Mouse (Mus musculus) midbrain, embryonic 15.5 days (tissue): ENCODE results near the gene Ulk4. TPM values are rescaled to one million over a fixed set of nuclear protein-coding genes. Genes with fewer than 3 reads are reported as not detected.
A peak's percentile ranks its signal among the peaks of the same experiment; 100 is the strongest.

Source experiments
- ATAC-seq: fragments of 200-750 bp; cut with Nextera tagmentation; replicated peaks from 2 replicates; pipeline ENCODE4 v1.8.0; 2017; ENCODE audit warnings: moderate TSS enrichment
- H3K27ac ChIP-seq: fragments of 300-500 bp; sonication (generic); 2 replicates; pipeline ENCODE4 v1.5.1; 2015; ENCODE audit warnings: mild to moderate bottlenecking, inconsistent platforms
- H3K27me3 ChIP-seq: fragments of 300-500 bp; sonication (generic); replicated peaks from 2 replicates; pipeline ENCODE4 v1.6.1; 2015; ENCODE audit warnings: inconsistent platforms
- H3K36me3 ChIP-seq: fragments of 300-500 bp; sonication (generic); replicated peaks from 2 replicates; pipeline ENCODE4 v1.6.1; 2015; ENCODE audit warnings: inconsistent platforms
- H3K4me1 ChIP-seq: fragments of 300-500 bp; sonication (generic); 2 replicates; pipeline ENCODE4 v1.6.1; 2015; ENCODE audit warnings: inconsistent platforms
- H3K4me2 ChIP-seq: fragments of 300-500 bp; sonication (generic); 2 replicates; pipeline ENCODE4 v1.6.1; 2015; ENCODE audit warnings: inconsistent platforms, mild to moderate bottlenecking, moderate library complexity
- H3K4me3 ChIP-seq: fragments of 300-500 bp; sonication (generic); 2 replicates; pipeline ENCODE4 v1.5.1; 2015; ENCODE audit warnings: mild to moderate bottlenecking, inconsistent platforms
- H3K9ac ChIP-seq: fragments of 300-500 bp; sonication (generic); 2 replicates; pipeline ENCODE4 v1.6.1; 2015; ENCODE audit warnings: mild to moderate bottlenecking, inconsistent platforms
- H3K9me3 ChIP-seq: fragments of 300-500 bp; sonication (generic); 2 replicates; pipeline ENCODE4 v1.6.1; 2016; ENCODE audit warnings: inconsistent platforms
- WGBS: fragments of 180-500 bp; shearing (Covaris S2); methylation state at CpG from one replicate; pipeline ENCODE4 v1.1.7; 2015; ENCODE audit warnings: mixed read lengths; 5-methylcytosine and 5-hydroxymethylcytosine counted together
- polyA plus RNA-seq: library from polyadenylated mRNA; unstranded; fragments of >200 nt; fragmentation: Nextera tagmentation; extraction: Ambion mirVana; gene quantifications from 2 replicates; pipeline ENCODE4 v1.2.1, GENCODE M21; 2015

The Ulk4 gene
- polyA plus RNA-seq, 1 experiment from 2014 or later = 92.9 TPM

GRCm38 (mm10) chr9:121005961-121006360 lies 271.0 kb downstream of the Ulk4 start:
- no peak overlapping the region for H3K4me3 ChIP-seq
- ATAC-seq = no peak
- H3K36me3 ChIP-seq = no peaks in the 10 kb centered on the region
- H3K9ac ChIP-seq = no peak overlapping the region
- 84% methylated on average over 7 of the region's 7 CpGs for WGBS
- no peak overlapping the region for H3K4me2 ChIP-seq
- H3K27me3 ChIP-seq = no peaks in the 10 kb centered on the region
- peaks cover 14% of the 10 kb centered on the region; the same call in 1 of the 2 replicates for H3K4me1 ChIP-seq
- H3K27ac ChIP-seq = no peak overlapping the region
- no peaks in the 10 kb centered on the region for H3K9me3 ChIP-seq

- Histone ChIP-seq H3K27me3 (no peaks in the 10 kb centered on the region), H3K4me1 (peaks cover 14% of the 10 kb centered on the region), H3K9me3 (no peaks in the 10 kb centered on the region), H3K4me2 (no peak overlapping the region), H3K9ac (no peak overlapping the region), H3K27ac (no peak overlapping the region), H3K4me3 (no peak overlapping the region), H3K36me3 (no peaks in the 10 kb centered on the region)
- no peak for ATAC-seq
- 71% methylated on average over 15 of the region's 15 CpGs for WGBS
These were observed 275.1 kb downstream of the Ulk4 start for GRCm38 (mm10) chr9:121001681-121002540.

- Histone ChIP-seq H3K9ac (no peak overlapping the region), H3K27ac (no peak overlapping the region), H3K4me1 (peaks cover 14% of the 10 kb centered on the region), H3K36me3 (no peaks in the 10 kb centered on the region), H3K4me3 (no peak overlapping the region), H3K4me2 (no peak overlapping the region), H3K27me3 (no peaks in the 10 kb centered on the region), H3K9me3 (no peaks in the 10 kb centered on the region)
- ATAC-seq = no peak
- WGBS = 66% methylated on average over 7 of the region's 7 CpGs
These were observed 276.2 kb downstream of the Ulk4 start for GRCm38 (mm10) chr9:121000641-121001320.

- Histone ChIP-seq H3K27ac (no peak overlapping the region), H3K27me3 (no peaks in the 10 kb centered on the region), H3K4me1 (peaks cover 30% of the 10 kb centered on the region), H3K36me3 (no peaks in the 10 kb centered on the region), H3K4me3 (no peak overlapping the region), H3K4me2 (no peak overlapping the region), H3K9ac (no peak overlapping the region), H3K9me3 (no peaks in the 10 kb centered on the region)
- ATAC-seq = no peak
- 72% methylated on average over 11 of the region's 11 CpGs for WGBS
These were observed 278.3 kb downstream of the Ulk4 start for GRCm38 (mm10) chr9:120998696-120999095.

- H3K9me3 ChIP-seq = no peaks in the 10 kb centered on the region
- H3K4me2 ChIP-seq = no peak overlapping the region
- H3K27ac ChIP-seq = peak overlapping the region; percentile 10; the same call in 1 of the 2 replicates
- no peaks in the 10 kb centered on the region for H3K27me3 ChIP-seq
- 63% methylated on average over 15 of the region's 15 CpGs for WGBS
- peaks cover 38% of the 10 kb centered on the region for H3K4me1 ChIP-seq
- H3K9ac ChIP-seq = no peak overlapping the region
- no peaks in the 10 kb centered on the region for H3K36me3 ChIP-seq
- H3K4me3 ChIP-seq = no peak overlapping the region
- ATAC-seq = peak; percentile 41; the same call in 1 of the 2 replicates
These were observed 282.5 kb downstream of the Ulk4 start for GRCm38 (mm10) chr9:120994223-120995155.

GRCm38 (mm10) chr9:120993004-120993403 lies 284.0 kb downstream of the Ulk4 start:
- 0 out of 2 replicates have a peak, but pooled peaks have one; percentile 44 for ATAC-seq
- no peaks in the 10 kb centered on the region for H3K36me3 ChIP-seq
- H3K9me3 ChIP-seq = no peaks in the 10 kb centered on the region
- peaks cover 48% of the 10 kb centered on the region for H3K4me1 ChIP-seq
- H3K4me2 ChIP-seq = no peak overlapping the region; the same call in 1 of the 2 replicates
- WGBS = 28% methylated on average over 10 of the region's 10 CpGs
- H3K4me3 ChIP-seq = no peak overlapping the region
- H3K27ac ChIP-seq = peak overlapping the region; percentile 44; the same call in 1 of the 2 replicates
- H3K9ac ChIP-seq = no peak overlapping the region
- H3K27me3 ChIP-seq = no peaks in the 10 kb centered on the region

- no peak overlapping the region for H3K4me2 ChIP-seq
- H3K27me3 ChIP-seq = no peaks in the 10 kb centered on the region
- H3K27ac ChIP-seq = no peak overlapping the region
- WGBS = 62% methylated on average over 2 of the region's 2 CpGs
- no peak overlapping the region for H3K9ac ChIP-seq
- no peaks in the 10 kb centered on the region for H3K9me3 ChIP-seq
- ATAC-seq = no peak
- H3K4me1 ChIP-seq = peaks cover 56% of the 10 kb centered on the region
- H3K4me3 ChIP-seq = no peak overlapping the region
- no peaks in the 10 kb centered on the region for H3K36me3 ChIP-seq
These were observed 285.2 kb downstream of the Ulk4 start for GRCm38 (mm10) chr9:120991801-120992200.

- Histone ChIP-seq H3K27me3 (no peaks in the 10 kb centered on the region), H3K36me3 (no peaks in the 10 kb centered on the region), H3K27ac (no peak overlapping the region), H3K4me2 (no peak overlapping the region), H3K4me3 (no peak overlapping the region), H3K9ac (no peak overlapping the region), H3K9me3 (no peaks in the 10 kb centered on the region), H3K4me1 (peaks cover 54% of the 10 kb centered on the region)
- WGBS = 38% methylated on average over 15 of the region's 15 CpGs
- no peak for ATAC-seq
These were observed 286.9 kb downstream of the Ulk4 start for GRCm38 (mm10) chr9:120989806-120990700.

DNA sequence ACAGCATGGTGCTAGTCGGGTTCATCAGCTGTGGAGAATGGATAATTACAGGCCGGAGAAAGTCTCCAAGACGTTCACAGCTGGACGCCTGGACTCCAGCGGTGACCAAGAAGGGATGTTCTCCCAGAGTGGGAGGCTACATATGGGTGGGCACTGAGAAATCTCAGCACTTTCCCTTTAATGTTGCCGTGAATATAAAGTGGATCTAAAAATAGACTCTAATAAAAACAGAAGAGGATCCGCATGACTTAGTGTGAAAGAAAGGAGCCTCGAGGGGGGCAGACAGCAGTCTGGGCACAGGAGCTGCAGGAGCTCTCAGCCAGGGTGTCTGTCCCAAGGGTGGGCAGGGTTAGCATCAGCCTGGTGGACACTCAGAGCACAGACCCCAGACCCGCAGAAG lies 288.9 kb downstream of the Ulk4 start:
- no peak overlapping the region for H3K4me3 ChIP-seq
- H3K9ac ChIP-seq = no peak overlapping the region
- no peaks in the 10 kb centered on the region for H3K9me3 ChIP-seq
- peaks cover 34% of the 10 kb centered on the region for H3K4me1 ChIP-seq
- ATAC-seq = peak; percentile 67
- H3K27ac ChIP-seq = peak overlapping the region; percentile 36; the same call in 1 of the 2 replicates
- no peaks in the 10 kb centered on the region for H3K27me3 ChIP-seq
- 29% methylated on average over 9 of the region's 9 CpGs for WGBS
- no peak overlapping the region for H3K4me2 ChIP-seq
- no peaks in the 10 kb centered on the region for H3K36me3 ChIP-seq

DNA sequence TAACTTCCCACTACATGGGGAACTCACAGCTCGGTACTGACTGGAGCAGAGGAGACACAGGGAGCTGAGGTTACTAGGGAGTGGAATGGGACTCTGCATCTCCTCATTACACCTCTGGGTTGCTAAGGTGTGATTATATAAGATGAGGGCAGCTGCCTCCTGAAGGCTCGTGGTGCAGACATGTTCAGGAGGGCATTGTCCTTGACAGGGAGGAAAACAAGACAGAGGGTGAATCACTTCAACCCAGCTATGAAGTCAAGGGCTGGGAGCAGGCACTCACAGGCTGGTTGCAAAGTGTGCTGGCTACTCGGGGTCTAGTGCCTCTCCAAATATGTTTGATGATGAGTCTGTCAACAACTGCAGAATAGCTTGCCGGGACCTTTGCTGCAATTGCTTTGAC lies 290.0 kb downstream of the Ulk4 start:
- no peak for ATAC-seq
- H3K9ac ChIP-seq = no peak overlapping the region
- no peak overlapping the region for H3K27ac ChIP-seq
- no peak overlapping the region for H3K4me3 ChIP-seq
- 84% methylated on average over 4 of the region's 4 CpGs for WGBS
- no peaks in the 10 kb centered on the region for H3K9me3 ChIP-seq
- no peaks in the 10 kb centered on the region for H3K36me3 ChIP-seq
- no peak overlapping the region for H3K4me2 ChIP-seq
- H3K4me1 ChIP-seq = peaks cover 29% of the 10 kb centered on the region
- H3K27me3 ChIP-seq = no peaks in the 10 kb centered on the region

GRCm38 (mm10) chr9:120986255-120986654 lies 290.7 kb downstream of the Ulk4 start:
- WGBS = 96% methylated on average over 3 of the region's 3 CpGs
- ATAC-seq = no peak

More at GRCm38 (mm10) chr9:120986255-120986654, 290.7 kb downstream of the Ulk4 start:
- Histone ChIP-seq H3K4me2 (no peak overlapping the region), H3K4me3 (no peak overlapping the region), H3K27ac (no peak overlapping the region), H3K27me3 (no peaks in the 10 kb centered on the region), H3K9me3 (no peaks in the 10 kb centered on the region), H3K4me1 (peaks cover 30% of the 10 kb centered on the region), H3K9ac (no peak overlapping the region), H3K36me3 (no peaks in the 10 kb centered on the region)
